In genomic region chr2:170129248-170129922, GRCm38 (mm10) we compare ENCODE assay signal across 8 mouse cellular contexts. TPM values are rescaled to one million over a fixed set of nuclear protein-coding genes. Genes with fewer than 3 reads are reported as not detected.
DNase-seq lines count a peak whose midpoint lies in the region; ATAC-seq and TF ChIP-seq lines count a peak whose summit lies in the region.

No protein-coding gene starts in this region.

- peak in 1 of 2 experiments; percentile 50; a peak in 2 of 4 replicates for TF ChIP-seq CTCF in CH12.LX (conservative IDR thresholded peaks at IDR 0.05 in 1 of 2, IDR thresholded peaks at IDR 0.05 in 1 of 2; ENCODE audit: low read depth in 2 of 2, low read length in 2 of 2)

- no peaks in the 10 kb centered on the region for H3K36me3 ChIP-seq in heart, embryonic 11.5 days (ENCODE audit: control insufficient read depth, insufficient read depth, low read length)
- H3K36me3 ChIP-seq in CH12.LX (replicated peaks in 1 of 2; ENCODE audit: control insufficient read depth in 1 of 2, insufficient read depth in 1 of 2, low read length in 1 of 2), result peaks cover 0 to 14% of the 10 kb centered on the region in 2 experiments
- no peaks in the 10 kb centered on the region for H3K36me3 ChIP-seq in forebrain, embryonic 16.5 days (ENCODE audit: control insufficient read depth, insufficient read depth)
- peaks cover under 1% of the 10 kb centered on the region; the same call in 1 of the 2 replicates for H3K36me3 ChIP-seq in liver, embryonic 15.5 days (replicated peaks)

- DNase-seq in heart, postnatal 36 days, result no peak
- DNase-seq in CH12.LX (ENCODE audit: extremely low read depth), result peak; percentile 61
- no peak for DNase-seq in cerebellum, adult 11-12 months
- no peak for DNase-seq in thymus, postnatal 10 days (ENCODE audit: low spot score in 2 of 2)

- H3K4me1 ChIP-seq in heart, embryonic 11.5 days (ENCODE audit: control insufficient read depth, insufficient read depth, low read length), result peaks cover 45% of the 10 kb centered on the region
- peaks cover 13 to 50% of the 10 kb centered on the region in 2 experiments for H3K4me1 ChIP-seq in CH12.LX (ENCODE audit: control insufficient read depth in 1 of 2, insufficient read depth in 2 of 2)
- peaks cover 48% of the 10 kb centered on the region for H3K4me1 ChIP-seq in forebrain, embryonic 16.5 days (replicated peaks; ENCODE audit: control insufficient read depth, insufficient read depth, low read length)
- peaks cover 90% of the 10 kb centered on the region for H3K4me1 ChIP-seq in liver, embryonic 15.5 days (replicated peaks)

- 11% methylated on average over 5 of the region's 5 CpGs for WGBS in heart, embryonic 11.5 days (ENCODE audit: insufficient replicate concordance)
- WGBS in forebrain, embryonic 16.5 days, result 7% methylated on average over 5 of the region's 5 CpGs
- WGBS in liver, embryonic 15.5 days (ENCODE audit: insufficient replicate concordance), result 9% methylated on average over 5 of the region's 5 CpGs

- H3K9me3 ChIP-seq in heart, embryonic 11.5 days (replicated peaks; ENCODE audit: control insufficient read depth, low read length), result no peaks in the 10 kb centered on the region
- H3K9me3 ChIP-seq in CH12.LX (replicated peaks; ENCODE audit: low read length), result no peaks in the 10 kb centered on the region
- no peaks in the 10 kb centered on the region for H3K9me3 ChIP-seq in forebrain, embryonic 16.5 days (ENCODE audit: control insufficient read depth, low read length)
- no peaks in the 10 kb centered on the region for H3K9me3 ChIP-seq in liver, embryonic 15.5 days (replicated peaks)

- dilution Hi-C loops in CH12.LX (cut with MboI; ENCODE audit: extremely low pct_ligation_motif_present, extremely low pct_unique_long_range_greater_than_20kb, low sequenced_read_pairs), result no loop called here

- in situ Hi-C loops in CH12.LX (cut with MboI; ENCODE audit: low pct_ligation_motif_present, low pct_unique_long_range_greater_than_20kb, low sequenced_read_pairs), result no loop called here

- H3K27ac ChIP-seq in heart, embryonic 11.5 days (ENCODE audit: low read depth, low read length), result peak overlapping the region; percentile 98
- H3K27ac ChIP-seq in CH12.LX (ENCODE audit: insufficient read depth, low read depth), result peak overlapping the region; percentile 89
- no peak overlapping the region for H3K27ac ChIP-seq in forebrain, embryonic 16.5 days (ENCODE audit: low read length)
- peak overlapping the region; percentile 92 for H3K27ac ChIP-seq in liver, embryonic 15.5 days (replicated peaks)

- TF ChIP-seq POLR2A in CH12.LX (IDR thresholded peaks at IDR 0.05; ENCODE audit: low read depth, low read length), result no peak; the same call in 1 of the 2 replicates

- H3K4me2 ChIP-seq in heart, embryonic 11.5 days, result peak overlapping the region; percentile 90
- H3K4me2 ChIP-seq in CH12.LX (ENCODE audit: insufficient read depth, low read depth, poor library complexity, severe bottlenecking), result peak overlapping the region; percentile 94
- H3K4me2 ChIP-seq in forebrain, embryonic 16.5 days (ENCODE audit: low read length), result peak overlapping the region; percentile 79
- H3K4me2 ChIP-seq in liver, embryonic 15.5 days, result peak overlapping the region; percentile 94

- H3K4me3 ChIP-seq in heart, embryonic 11.5 days (ENCODE audit: low read depth, low read length), result peak overlapping the region; percentile 91
- peak overlapping the region; percentile 73 to 97 (median 88) for H3K4me3 ChIP-seq in CH12.LX (replicated peaks in 1 of 3; ENCODE audit: low read depth in 2 of 3, low read length in 2 of 3, poor library complexity in 1 of 3)
- H3K4me3 ChIP-seq in forebrain, embryonic 16.5 days (replicated peaks; ENCODE audit: low read length), result peak overlapping the region; percentile 58
- H3K4me3 ChIP-seq in liver, embryonic 15.5 days (replicated peaks), result peak overlapping the region; percentile 97

- intact Hi-C loops in heart, postnatal 36 days (cut with DNase I), result no loop called here

- no peaks in the 10 kb centered on the region for H3K27me3 ChIP-seq in heart, embryonic 11.5 days (ENCODE audit: control insufficient read depth, insufficient read depth, low read length)
- no peaks in the 10 kb centered on the region for H3K27me3 ChIP-seq in CH12.LX (replicated peaks)
- no peaks in the 10 kb centered on the region for H3K27me3 ChIP-seq in forebrain, embryonic 16.5 days (replicated peaks; ENCODE audit: control insufficient read depth, insufficient read depth, low read length)
- H3K27me3 ChIP-seq in liver, embryonic 15.5 days, result no peaks in the 10 kb centered on the region

- no peak for ATAC-seq in heart, embryonic 11.5 days (replicated peaks; ENCODE audit: insufficient number of reproducible peaks, low FRiP score, low TSS enrichment)
- no peak for ATAC-seq in forebrain, embryonic 16.5 days
- ATAC-seq in liver, embryonic 15.5 days (ENCODE audit: insufficient read depth), result no peak
- ATAC-seq in cerebellum, adult (ENCODE audit: insufficient number of reproducible peaks, low FRiP score, low TSS enrichment), result no peak

- TF ChIP-seq RAD21 in CH12.LX (IDR thresholded peaks at IDR 0.05; ENCODE audit: low read depth, low read length), result peak; percentile 14

- peaks cover 38% of the 10 kb centered on the region for H3K79me2 ChIP-seq in CH12.LX (replicated peaks; ENCODE audit: control insufficient read depth, extremely low read depth, insufficient read depth, poor library complexity, severe bottlenecking)

- H3K9ac ChIP-seq in heart, embryonic 11.5 days (ENCODE audit: low read depth, low read length), result peak overlapping the region; percentile 99
- H3K9ac ChIP-seq in CH12.LX (ENCODE audit: insufficient read depth, low read depth), result peak overlapping the region; percentile 87
- 0 out of 2 replicates have a peak overlapping the region, but pooled peaks have one; percentile 5 for H3K9ac ChIP-seq in forebrain, embryonic 16.5 days (replicated peaks; ENCODE audit: low read depth, low read length)
- peak overlapping the region; percentile 97; the same call in 1 of the 2 replicates for H3K9ac ChIP-seq in liver, embryonic 15.5 days

- 0 out of 2 replicates have a peak, but pooled peaks have one; percentile 6 for TF ChIP-seq EP300 in CH12.LX (IDR thresholded peaks at IDR 0.05; ENCODE audit: low read length)

TF ChIP-seq in CH12.LX, 34 proteins besides CTCF, POLR2A, EP300 and RAD21:
- TF ChIP-seq MAX (IDR thresholded peaks at IDR 0.05; ENCODE audit: low read length) (no peak), BHLHE40 (IDR thresholded peaks at IDR 0.05; ENCODE audit: low read depth, low read length) (0 out of 2 replicates have a peak, but pooled peaks have one; percentile 4), TBP (conservative IDR thresholded peaks at IDR 0.05; ENCODE audit: low read depth, low read length) (peak; percentile 60; the same call in 1 of the 2 replicates), IRF4 (IDR thresholded peaks at IDR 0.05; ENCODE audit: low read depth, low read length) (no peak), ZC3H11A (IDR thresholded peaks at IDR 0.05; ENCODE audit: low read depth, low read length) (no peak), CHD1 (IDR thresholded peaks at IDR 0.05; ENCODE audit: low read depth, low read length) (peak; percentile 1; the same call in 1 of the 2 replicates), ZNF384 (IDR thresholded peaks at IDR 0.05; ENCODE audit: low read depth, low read length) (peak; percentile 89), MYC (IDR thresholded peaks at IDR 0.05; ENCODE audit: low read depth, low read length) (peak; percentile 62)
TF ChIP-seq in CH12.LX: peak in this region for 5.

RNA-seq across cellular contexts. Expression of gene Zfp217, which starts 18.5 kb away (rescaled TPM):
- polyA plus RNA-seq in heart, embryonic 11.5 days (2014; fragmentation: Nextera tagmentation; extraction: Ambion mirVana), result 2.9 and 3.7 TPM in 2 replicates
- 10 to 100 TPM; 11.2 to 13.0 TPM for total RNA-seq in heart, postnatal 36 days (2021)
- 9.3 and 10.0 TPM in 2 replicates for total RNA-seq in CH12.LX (2012; rRNA removed)
- 5.3 and 5.6 TPM in 2 replicates for total RNA-seq in CH12.LX (2014; rRNA removed)
- 11.1 and 12.1 TPM in 2 replicates for polyA plus RNA-seq in CH12.LX (2012; ENCODE audit: insufficient read length, low read depth)
- polyA plus RNA-seq in forebrain, embryonic 16.5 days (2015; fragmentation: Nextera tagmentation; extraction: Ambion mirVana), result 1.4 and 1.5 TPM in 2 replicates
- polyA plus RNA-seq in liver, embryonic 15.5 days (2015; fragmentation: Nextera tagmentation; extraction: Ambion mirVana), result 3.4 and 4.7 TPM in 2 replicates

Comparison
In these comparisons a context has a peak if more than half of its experiments do, and no peak if none do; other contexts are left out.
1. H3K9ac ChIP-seq: peak in every context shown above with its lines; median percentile 99 in heart, embryonic 11.5 days; 97 in liver, embryonic 15.5 days; 87 in CH12.LX; 5 in forebrain, embryonic 16.5 days.